Mouse (Mus musculus) urinary bladder, postnatal 4 days (tissue): Measurements from ENCODE around the gene Lpin1.
A peak's percentile ranks its signal among the peaks of the same experiment; 100 is the strongest.

ENCODE experiments used
- DNase-seq, 2 experiments: peaks; one replicate each; pipeline ENCODE4 v3.0.0; 2021 to 2022; ENCODE audit warnings: low spot score in 2 of 2

Lpin1 gene

GRCm38 (mm10) chr12:16571278-16571677 is 39.5 kb downstream of the Lpin1 start:
- DNase-seq, result no peak

GRCm38 (mm10) chr12:16570371-16571060 is 40.2 kb downstream of the Lpin1 start:
- no peak for DNase-seq

GRCm38 (mm10) chr12:16568936-16569650 is 41.7 kb downstream of the Lpin1 start:
- no peak for DNase-seq

GRCm38 (mm10) chr12:16568496-16568895 is 42.3 kb downstream of the Lpin1 start:
- DNase-seq, result no peak

GRCm38 (mm10) chr12:16568090-16568489 is 42.7 kb downstream of the Lpin1 start:
- DNase-seq, result no peak

GRCm38 (mm10) chr12:16563427-16563826 is 47.3 kb downstream of the Lpin1 start:
- DNase-seq, result no peak

- DNase-seq, result no peak
Observed at GRCm38 (mm10) chr12:16562647-16563046, 48.1 kb downstream of the Lpin1 start.

GRCm38 (mm10) chr12:16562181-16562580 is 48.6 kb downstream of the Lpin1 start:
- no peak for DNase-seq

- DNase-seq, result no peak
Observed at GRCm38 (mm10) chr12:16557271-16557670, 53.5 kb downstream of the Lpin1 start.

- no peak for DNase-seq
Observed at GRCm38 (mm10) chr12:16554171-16554570, 56.6 kb downstream of the Lpin1 start.

- no peak for DNase-seq
Observed at GRCm38 (mm10) chr12:16552108-16552771, 58.5 kb downstream of the Lpin1 start.

GRCm38 (mm10) chr12:16550983-16551454 is 59.7 kb downstream of the Lpin1 start:
- no peak for DNase-seq

GRCm38 (mm10) chr12:16548824-16549375 is 61.9 kb downstream of the Lpin1 start:
- DNase-seq, result no peak

- no peak for DNase-seq
Observed at GRCm38 (mm10) chr12:16541606-16542005, 69.2 kb downstream of the Lpin1 start.

- DNase-seq, result no peak
Observed at GRCm38 (mm10) chr12:16540712-16541111, 70.1 kb downstream of the Lpin1 start.

GRCm38 (mm10) chr12:16539965-16540661 is 70.7 kb downstream of the Lpin1 start:
- no peak for DNase-seq

- DNase-seq, result peak; percentile 78 to 83
Observed at GRCm38 (mm10) chr12:16533331-16533828, 77.4 kb downstream of the Lpin1 start.

- no peak for DNase-seq
Observed at GRCm38 (mm10) chr12:16532860-16533230, 77.9 kb downstream of the Lpin1 start.

- no peak for DNase-seq
Observed at GRCm38 (mm10) chr12:16531956-16532859, 78.6 kb downstream of the Lpin1 start.

GRCm38 (mm10) chr12:16528650-16529049 is 82.1 kb downstream of the Lpin1 start:
- no peak for DNase-seq
